Mouse (Mus musculus) thymus, adult 2 months (tissue): Measurements from ENCODE around the gene Ldlr.

ENCODE experiments used
- CTCF ChIP-seq: fragments of 200-500 bp; IDR thresholded peaks from 2 replicates; pipeline ENCODE4 v1.5.1; 2012; ENCODE audit warnings: mild to moderate bottlenecking, control low read depth, low read length, moderate library complexity, borderline replicate concordance; ENCODE audit not compliant: control insufficient read depth, poor library complexity, insufficient read depth; ENCODE audit errors: extremely low read depth
- POLR2A ChIP-seq: fragments of 200-500 bp; IDR thresholded peaks from 2 replicates; pipeline ENCODE4 v1.6.1; 2012; ENCODE audit warnings: mild to moderate bottlenecking, low read length, control low read depth, moderate library complexity; ENCODE audit not compliant: control insufficient read depth, poor library complexity, insufficient read depth; ENCODE audit errors: extremely low read depth

- no peak for TF ChIP-seq POLR2A
- peak; percentile 82; the same call in 1 of the 2 replicates for TF ChIP-seq CTCF
Measured at GRCm38 (mm10) chr9:21786906-21787305, 63.6 kb downstream of the Ldlr start.
